Mouse (Mus musculus) layer of hippocampus, adult 8-10 months (tissue): ENCODE results near the gene Sla2. TPM values are rescaled to one million over a fixed set of nuclear protein-coding genes. Genes with fewer than 3 reads are reported as not detected.
"Not testable (repeated sequence)": the region's sequence is repeated elsewhere in the genome, so short reads cannot be mapped to it uniquely, and the experiment has no call there.

Experiments
- DNase-seq, 2 experiments: peaks; one replicate each; pipeline ENCODE4 v3.0.0; 2022; ENCODE audit warnings: low spot score in 2 of 2
- total RNA-seq, 4 experiments: library from RNA; stranded (reverse); gene quantifications; 2 replicates each; pipeline ENCODE4 v1.2.4; 2022

The Sla2 gene
- total RNA-seq, 4 experiments from 2014 or later = 0.30 to 0.70 (median 0.41) TPM

DNA sequence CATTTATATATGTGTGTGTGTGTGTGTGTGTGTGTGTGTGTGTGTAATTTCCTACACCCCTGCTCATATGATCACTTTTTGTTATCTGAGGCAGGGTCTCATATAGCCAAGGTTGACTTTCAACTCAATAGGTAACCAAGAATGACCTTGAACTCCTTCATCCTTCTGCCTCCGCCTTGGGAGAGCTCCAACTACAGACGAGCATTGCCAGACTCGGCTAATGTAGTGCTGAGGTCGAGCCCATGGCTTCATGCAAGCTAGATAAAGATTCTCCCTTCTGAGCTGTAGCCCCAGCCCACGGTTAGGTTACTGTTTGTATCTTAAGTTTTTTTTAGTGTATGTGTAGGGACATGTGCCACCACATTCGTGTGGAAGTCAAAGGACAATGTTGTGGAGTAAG lies 14.9 kb upstream of the Sla2 start:
- DNase-seq = no peak

DNA sequence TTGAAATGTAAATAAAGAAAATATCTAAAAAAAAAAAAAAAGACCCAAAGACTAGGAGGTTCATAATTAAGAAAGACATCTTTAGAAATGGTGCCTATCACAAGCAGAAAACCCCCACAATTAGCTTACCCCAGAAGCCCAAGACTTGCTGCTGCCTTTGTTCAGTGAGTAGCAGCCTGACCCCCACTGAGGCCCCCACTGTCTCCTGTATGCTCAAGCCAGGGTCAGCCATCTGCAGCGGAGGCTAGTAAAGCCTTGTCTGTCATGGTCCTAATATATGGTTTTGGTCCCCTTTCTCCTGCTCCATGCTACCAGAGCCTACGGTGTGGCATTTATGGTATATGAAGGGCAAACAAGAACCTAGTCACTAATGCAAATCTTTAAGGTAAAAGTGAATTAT lies 14.4 kb upstream of the Sla2 start:
- no peak for DNase-seq

DNA sequence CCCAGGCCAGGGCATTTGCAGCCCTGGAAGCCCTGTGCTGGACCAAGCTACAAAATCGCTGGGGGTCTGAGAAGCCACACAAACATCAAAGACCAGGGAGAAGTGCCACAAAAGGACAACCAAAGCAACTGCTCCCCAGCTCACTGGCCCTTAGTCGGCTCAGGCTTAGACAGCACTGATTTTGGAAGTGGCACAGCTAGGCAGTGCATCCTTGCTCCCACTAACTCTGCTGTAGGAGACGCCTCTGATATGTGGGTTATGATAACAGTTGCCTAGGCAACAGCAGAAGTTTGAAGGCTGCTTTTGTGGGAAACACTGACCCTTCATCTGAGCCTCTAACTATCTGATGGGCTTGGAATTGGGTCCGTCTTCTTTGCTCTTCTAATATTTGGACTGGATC lies 12.2 kb upstream of the Sla2 start:
- no peak for DNase-seq

DNA sequence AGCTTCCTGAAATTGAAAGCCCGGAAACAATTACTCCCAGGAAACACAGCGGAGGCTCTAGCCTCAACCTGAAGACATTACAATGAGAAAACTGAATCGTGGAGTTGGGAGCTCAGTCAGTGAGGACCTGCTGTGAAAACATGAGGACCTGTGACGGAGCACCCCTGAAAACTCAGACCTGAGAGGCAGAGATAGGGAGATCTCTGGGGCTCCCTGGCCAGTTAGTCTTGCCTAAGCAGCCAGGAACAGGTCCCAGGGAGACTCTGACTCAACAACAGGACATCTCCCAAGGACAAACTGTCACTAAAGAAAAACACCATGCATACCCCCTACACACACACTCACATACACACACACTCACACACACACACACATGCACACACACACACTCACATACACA lies 11.4 kb upstream of the Sla2 start:
- no peak for DNase-seq

DNA sequence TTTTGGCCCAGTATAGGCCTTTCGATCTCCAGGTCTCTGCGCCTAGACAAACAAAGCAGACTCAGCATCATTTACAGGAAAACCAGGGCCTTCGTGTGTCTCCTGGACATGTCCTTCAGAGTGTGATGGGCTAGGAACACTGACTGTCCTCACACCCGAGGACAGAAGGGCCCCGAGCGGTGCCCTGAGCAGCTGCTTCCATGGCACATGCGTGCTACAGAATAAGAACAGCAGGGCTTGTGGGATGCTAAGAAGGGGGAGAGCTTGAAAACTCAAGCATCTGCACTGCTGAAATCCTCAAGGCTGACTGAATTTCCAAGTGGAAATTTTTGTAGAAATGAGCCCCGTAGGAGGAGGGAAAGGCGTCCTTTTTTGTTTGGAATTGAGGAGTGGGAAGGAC lies 10.0 kb upstream of the Sla2 start:
- peak in 1 of 2 experiments; percentile 36 for DNase-seq

DNA sequence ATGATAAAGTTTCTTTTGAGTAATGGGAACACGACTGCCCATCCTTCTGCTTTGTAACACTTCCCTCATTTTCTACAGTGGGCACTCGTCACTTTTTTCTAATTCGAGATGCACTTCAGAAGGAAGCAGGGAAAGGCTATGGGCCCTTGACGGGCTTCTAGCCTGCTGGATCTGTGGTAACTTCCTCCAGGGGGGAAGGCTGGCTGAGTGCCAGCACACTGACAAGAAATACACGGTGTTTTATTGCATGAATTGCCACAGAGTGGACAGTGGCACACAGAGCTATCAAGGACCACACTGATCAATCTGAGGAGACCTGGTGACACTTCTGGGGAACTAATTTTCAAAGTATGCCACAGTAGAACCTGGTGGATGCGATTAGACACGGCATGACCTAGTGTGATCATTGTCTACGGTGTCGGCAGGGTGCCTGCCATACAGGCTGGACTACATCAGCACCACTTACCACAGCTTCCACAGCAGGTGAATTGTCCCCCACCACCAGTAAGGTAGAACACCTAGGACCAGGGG lies 9.5 kb upstream of the Sla2 start:
- DNase-seq = no peak

DNA sequence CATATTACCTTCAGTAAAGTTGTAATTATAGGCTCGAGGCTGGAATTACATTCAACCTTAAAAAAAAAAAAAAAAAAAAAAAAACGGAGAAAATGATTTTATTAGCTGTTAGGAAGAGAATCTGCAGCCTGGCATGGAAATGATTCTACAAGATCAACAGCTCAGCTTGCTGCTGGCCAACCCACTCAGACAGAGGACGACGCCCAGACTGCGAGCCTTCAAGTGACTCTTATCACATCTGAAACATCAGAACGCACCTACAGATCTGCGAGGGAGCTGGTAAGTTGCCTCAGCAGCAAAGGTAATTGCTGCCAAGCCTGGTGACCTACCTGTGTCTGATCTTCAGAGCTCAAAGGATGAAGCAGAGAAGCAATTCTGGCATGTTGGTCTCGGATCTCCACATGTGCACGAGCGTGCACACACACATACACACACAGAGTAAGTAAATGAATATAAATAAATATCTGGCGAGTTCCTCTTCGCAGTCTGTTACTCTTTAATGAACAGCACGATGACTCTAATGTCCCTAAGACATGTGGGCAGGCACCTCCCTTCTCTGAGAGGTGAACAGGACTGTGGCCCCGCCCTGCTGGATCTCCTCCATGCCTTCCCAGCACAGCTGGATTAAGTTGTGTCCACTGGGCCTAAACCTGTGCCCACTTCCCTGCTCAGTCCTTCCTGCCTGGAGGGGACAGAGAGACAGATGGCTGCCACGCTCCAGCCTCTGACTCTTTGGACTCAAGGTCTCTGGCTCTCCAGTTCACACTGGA lies 7.7 kb upstream of the Sla2 start:
- DNase-seq = no peak

DNA sequence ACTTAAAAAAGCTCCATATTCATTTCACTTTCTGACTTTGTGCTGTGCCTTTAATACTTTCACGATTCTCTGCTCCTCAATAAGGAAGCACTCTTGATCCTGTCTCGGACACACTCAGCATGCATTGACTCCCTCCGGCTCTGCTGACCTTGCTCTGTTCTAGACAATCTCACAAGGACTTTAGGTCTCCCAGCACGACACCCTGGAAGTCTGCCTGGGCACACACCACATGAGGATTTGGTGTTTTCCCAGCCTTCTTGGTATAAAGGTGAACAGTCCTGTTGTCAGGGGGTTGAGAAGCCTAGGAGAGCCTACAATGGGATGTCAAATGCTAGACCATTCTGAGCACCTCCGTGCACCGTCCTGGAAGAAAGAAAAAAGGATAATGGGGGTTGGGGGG lies 5.8 kb upstream of the Sla2 start:
- no peak for DNase-seq

DNA sequence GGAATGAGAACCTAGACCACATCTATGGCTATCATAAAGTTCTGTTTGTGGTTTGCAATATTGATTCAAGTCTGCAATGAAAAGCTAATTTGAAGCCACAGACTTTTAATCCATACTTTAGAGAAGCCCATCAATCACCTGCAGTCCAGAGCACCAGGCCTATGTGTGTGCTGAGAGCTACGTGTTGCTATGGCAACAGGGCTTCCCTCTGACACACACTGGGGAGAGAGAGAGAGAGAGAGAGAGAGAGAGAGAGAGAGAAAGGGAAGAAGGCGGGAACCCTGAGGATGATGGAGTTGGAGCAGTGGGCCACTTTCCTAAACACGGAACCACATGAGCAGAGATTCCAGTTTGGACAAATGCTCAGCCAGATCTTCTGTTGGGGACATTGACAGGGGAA lies 5.2 kb upstream of the Sla2 start:
- DNase-seq = no peak

DNA sequence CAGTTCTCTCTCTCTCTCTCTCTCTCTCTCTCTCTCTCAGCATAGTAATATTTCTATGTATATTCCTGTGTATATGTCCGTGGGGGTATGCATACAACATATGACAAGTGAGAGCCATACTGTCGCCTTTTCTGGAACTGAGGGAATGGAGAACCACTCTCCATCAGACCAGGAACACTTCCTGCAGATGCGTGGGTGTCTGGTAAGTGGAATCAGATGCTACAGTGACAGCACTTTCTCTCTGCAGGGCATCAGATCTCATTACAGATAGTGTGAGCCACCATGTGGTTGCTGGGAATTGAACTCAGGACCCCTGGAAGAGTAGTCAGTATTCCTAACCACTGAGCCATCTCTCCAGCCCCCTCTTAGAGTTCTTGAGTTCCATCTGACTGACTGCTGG lies 1.5 kb upstream of the Sla2 start:
- DNase-seq = no peak

DNA sequence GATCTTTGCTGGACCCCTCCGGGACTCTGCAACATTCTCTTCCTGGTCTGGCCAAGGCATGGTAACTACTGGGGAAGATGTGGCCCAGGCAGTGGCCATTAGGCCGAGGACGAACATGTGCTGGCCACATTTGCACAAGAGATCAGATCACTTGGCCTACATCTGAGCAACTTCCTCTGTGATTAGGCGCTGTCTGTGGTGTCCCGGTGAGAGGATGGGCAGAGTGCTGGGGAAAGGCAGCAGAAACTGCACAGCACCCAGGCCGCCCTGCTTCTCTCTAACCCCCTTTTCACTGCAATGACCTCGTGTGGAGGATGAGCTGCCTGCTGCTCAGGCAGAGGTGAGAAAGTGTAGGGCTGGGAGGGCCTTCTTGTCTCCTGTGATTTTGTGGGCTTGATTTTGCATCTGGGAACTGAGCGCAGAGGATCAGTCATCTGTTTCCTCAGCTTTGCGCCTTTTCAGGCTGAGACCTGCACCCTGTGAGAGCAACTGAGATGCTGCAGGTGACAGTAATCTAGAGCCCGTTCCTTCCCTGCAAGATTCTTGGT lies 834 bp downstream of the Sla2 start:
- DNase-seq = no peak

DNA sequence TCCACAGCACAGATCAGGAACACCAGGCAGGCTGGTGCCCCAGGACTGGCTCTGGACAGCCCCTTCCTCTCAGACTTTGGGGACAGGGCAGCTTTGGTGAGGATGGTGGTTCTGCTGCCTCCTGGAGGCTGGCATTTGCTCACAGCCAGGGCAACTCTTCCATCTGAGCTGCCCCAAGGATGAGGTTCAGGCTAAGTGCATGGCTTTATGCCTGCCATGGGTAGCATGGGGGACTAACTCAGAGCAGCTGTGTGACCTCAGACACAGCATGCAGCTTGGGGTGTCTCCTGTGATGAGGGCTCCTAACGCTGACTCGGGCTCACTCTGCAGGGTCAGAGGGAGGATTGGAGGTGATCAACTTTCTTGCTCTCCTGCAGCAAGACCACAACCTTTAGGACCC lies 1.3 kb downstream of the Sla2 start:
- not testable (repeated sequence) for DNase-seq

DNA sequence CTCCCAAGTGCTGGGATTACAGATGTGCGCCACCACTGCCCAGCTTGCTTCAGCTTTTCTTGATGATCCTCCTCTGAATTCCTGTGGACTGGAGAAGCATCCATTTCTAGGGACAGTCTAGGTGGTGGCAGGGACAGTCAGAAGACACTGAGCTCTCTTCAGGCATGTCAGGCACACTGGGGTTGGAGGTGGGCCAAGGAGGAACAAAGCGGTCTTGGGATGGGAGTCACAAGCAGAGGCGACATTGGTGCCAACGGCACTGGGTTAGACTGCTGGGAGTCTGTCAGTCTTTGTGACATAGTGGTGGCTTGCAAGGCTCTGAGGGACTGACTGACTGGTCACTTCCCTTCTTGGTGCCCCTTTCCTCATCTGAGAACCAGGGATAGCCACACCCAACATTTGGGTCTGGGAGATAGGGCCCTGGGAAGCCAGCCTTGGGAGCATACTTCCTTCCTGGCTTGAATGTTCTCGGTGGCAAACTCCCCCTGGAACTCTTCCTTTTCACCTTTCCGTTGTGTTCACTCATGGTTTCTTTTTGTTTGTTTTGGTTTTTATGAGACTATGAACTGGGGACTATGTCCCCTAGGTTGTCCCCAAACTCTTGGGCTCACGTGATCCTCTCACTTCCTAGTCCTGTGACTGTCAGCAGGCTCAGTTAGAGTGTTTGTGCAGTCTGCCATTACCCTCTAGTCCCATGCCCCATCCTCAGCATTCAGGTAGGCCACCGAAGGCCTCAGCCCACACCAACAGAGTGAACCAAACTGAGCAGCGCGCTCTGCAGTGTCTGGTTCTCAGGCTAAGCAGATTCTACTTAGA lies 2.4 kb downstream of the Sla2 start:
- DNase-seq = no peak

DNA sequence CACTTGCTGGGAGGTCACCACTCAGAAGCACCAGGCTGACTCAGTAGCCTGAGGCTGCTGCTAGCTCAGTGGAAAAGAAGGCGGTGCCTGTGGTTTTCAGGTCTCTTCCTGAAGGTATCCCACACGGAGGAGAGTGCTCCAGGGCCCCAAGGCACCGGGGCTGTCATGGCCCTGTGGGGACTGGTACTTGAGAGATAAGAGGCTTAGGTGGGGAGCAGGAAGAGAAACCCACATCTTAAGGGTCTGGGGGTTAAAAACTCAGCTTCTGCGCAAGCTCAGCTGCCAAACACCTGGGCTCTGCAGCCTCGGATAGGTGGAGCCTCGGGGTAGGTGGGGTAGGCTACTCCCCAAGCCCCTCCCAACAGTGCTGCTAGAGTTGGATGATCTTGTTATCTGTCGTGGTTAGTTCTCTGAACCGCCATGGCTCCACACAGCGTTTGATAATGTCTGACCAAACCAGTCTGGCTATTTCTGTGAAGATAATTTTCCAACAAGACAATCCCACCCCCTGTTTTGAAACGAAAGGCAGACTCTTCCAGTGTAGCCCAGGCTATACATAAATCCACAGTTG lies 4.5 kb downstream of the Sla2 start:
- DNase-seq = no peak

DNA sequence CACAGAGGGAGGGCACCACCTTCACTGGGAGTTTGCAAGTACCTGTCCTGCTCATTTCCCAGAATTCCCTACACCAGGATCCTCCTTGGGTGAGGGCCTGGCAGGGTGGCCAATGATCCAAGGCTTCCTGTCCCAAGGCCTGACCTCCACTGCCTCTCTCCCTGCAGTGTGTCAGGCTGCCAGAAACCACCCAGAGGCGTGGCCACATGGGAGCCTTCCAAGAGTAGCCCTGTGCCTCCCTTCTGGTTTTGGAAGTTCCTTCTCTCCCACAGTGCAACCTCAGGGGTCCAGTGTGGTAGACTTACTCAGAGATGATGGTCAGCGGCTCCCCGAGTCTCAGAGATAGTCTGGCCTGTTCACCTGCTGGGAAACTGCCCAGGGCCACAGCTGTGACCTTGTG lies 7.5 kb downstream of the Sla2 start:
- no peak for DNase-seq

DNA sequence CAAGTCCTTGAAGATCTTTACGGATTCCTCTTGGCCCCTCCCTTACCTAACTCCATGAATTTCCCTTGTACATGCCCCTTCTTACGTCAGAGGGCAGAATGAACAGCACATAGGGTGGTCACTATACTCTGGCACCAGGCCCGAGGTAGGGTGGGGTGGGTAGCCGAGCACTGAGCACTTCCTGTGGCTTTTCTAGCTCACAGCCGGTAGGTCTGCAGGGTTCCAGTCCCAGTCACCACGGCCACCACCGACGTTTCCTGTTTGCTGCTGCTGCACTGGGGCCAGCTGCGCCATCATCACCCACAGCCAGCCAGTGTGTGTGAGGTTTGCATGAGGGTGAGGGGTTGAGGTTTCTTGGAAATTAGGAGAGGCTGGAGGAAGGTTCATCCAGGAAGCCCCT lies 9.3 kb downstream of the Sla2 start:
- no peak for DNase-seq

DNA sequence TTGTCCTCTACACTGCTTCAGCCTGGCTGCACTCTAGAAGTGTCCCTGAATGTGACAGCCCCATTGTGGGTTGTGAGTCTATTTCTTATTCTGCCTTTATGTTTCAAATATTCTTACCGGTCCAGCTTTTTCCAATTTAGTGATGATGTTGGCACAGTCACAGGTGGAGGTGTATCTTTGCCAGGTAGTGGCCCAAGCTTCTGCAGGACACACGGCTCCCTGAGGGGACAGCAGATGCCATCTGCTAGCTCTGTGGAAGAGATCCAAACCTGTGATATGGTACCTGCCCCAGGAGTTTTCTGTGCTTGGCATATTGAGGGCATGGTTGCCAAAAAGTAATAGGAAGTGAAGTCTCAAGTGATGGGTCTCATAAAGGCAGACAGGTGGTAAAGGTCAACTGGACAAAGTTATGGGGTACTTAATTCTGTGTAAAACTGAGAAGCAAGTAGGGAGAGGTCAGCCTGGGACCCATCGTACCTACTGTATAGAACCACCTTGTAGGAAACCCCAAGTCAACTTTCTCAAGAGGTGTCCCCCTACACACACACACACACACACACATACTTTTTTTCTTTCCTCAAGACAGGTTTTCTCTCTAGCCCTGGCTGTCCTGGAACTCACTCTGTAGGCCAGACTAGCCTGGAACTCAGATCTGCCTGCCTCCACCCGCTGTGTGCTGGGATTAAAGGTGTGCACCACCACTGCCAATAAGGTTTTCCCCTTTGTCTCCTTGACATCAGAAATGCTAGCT lies 12.1 kb downstream of the Sla2 start:
- no peak for DNase-seq

DNA sequence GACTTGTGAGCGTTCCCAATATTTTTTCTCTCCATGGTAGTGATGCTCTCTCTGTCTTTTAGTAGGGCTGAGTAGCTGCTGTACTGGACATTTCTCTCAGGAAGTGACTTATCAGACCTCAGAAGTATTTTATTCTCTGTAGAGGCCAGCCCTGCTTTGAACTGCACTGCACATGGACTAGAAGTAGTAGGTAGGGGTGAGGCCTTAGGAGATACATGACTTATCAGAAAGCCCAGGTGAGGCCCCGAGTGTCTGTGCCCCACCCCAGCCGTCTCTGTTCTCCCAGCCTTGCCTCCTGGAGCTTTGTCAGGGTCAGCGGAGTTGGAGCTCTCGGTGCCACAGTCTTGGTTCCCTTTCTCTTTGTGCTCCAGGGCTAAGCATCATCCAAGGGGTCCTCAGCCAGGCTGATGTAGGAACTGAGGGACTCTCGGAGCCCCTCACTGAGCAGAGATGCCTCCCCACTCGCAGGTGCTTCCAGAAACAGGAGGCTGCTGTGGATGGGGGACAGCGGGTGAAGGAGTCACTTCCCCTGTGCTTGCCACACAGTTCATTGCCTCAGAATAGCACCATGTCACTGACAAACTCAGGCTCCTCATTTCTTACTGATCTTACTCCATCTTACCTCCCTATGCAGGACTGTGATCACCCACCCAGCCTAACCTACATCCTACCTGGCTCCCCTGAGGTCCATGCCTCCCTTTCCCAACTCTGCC lies 12.8 kb downstream of the Sla2 start:
- no peak for DNase-seq

DNA sequence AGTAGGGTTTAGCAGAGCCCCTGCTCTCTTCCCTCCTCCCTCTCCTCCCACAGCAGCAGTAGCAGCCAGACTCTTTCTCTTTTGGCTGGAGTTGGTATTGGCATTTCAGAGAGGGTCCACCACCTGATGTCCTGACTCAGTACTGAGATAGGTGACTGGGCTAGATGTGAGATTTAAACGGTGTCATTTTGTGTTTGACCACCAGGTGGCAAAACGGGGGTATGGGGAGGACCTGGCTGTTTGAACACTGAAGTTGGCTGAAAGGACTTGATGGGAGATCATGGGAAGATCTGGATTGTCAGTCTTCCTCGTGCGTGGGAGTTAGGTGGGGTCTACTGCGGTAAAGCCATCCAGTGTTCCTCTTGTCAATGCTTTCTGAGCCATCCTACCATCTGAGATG lies 13.4 kb downstream of the Sla2 start:
- peak in 1 of 2 experiments; percentile 25 for DNase-seq

DNA sequence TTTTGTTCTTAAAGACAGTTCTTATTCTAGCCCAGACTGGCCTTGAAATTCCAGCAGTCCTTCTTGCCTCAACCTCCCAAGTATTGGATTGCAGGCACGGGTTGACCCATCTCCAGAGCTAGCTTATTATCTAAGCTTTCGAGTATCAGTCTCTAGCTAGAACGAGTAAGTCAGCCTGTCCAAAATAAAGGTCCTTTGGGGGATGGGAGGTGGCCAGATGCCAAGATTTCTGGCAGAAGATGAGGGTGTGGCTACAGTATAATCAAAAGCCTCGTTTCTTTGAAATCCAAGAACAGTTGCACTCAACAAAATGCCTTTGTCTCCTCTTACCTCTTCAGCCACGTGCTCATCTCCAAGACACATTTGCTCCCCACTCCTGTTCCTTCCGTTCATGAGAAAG lies 16.5 kb downstream of the Sla2 start:
- no peak for DNase-seq

DNA sequence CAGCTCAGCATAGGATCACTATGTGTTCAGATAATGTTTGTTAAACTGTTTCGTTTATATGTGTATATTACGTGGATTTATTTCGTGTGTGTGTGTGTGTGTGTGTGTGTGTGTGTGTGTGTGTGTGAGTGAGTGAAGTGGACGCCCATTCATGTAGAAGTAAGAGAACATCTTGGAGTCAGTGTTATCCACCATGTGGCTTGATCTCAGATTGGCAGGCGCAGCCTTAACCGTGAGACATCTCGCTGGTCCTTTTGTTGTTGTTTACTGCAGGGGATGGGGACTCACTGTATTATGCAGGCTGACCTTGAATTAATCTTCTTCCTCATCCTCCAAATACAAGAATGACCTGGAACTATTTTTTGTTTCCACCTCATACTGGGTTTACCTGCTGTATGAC lies 17.4 kb downstream of the Sla2 start:
- DNase-seq = no peak
